Mouse (Mus musculus): ENCODE measurements around the gene Cdkn1b. TPM values are rescaled to one million over a fixed set of nuclear protein-coding genes. Genes with fewer than 3 reads are reported as not detected.

Gene Cdkn1b
- polyA plus RNA-seq, 1 experiment from 2014 or later, result 18.4 TPM

DNA sequence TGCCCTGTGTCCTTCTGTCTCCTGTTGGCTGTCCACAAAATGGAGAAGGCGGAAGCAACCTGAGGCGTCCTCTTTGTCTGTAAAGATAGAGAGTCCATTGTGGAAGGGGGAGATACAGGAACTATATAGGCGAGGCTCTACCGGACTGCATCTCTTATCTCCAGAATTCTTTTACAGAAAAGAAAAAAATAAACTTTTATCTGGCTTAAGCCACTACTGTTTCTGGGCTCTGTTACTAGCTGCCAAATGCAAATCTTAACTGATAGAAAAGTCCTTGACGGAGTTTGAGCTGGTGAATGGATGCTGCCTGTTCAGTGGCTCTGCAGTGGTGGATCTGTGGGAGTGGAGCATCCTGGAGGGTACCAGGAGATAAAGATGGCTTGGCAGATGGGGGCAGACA is 31.2 kb downstream of the Cdkn1b start:
- Histone ChIP-seq H3K36me3 (peaks cover 11% of the 10 kb centered on the region; the same call in 1 of the 2 replicates), H3K9ac (no peak overlapping the region), H3K4me1 (replicated peaks) (peaks cover 6% of the 10 kb centered on the region), H3K4me2 (no peak overlapping the region), H3K4me3 (no peak overlapping the region), H3K9me3 (replicated peaks) (no peaks in the 10 kb centered on the region), H3K27me3 (no peaks in the 10 kb centered on the region), H3K27ac (no peak overlapping the region)
- WGBS, result 44% methylated on average over 5 of the region's 5 CpGs
- no peak for ATAC-seq (replicated peaks; ENCODE audit: insufficient number of reproducible peaks, insufficient read depth, low FRiP score, low read depth)

DNA sequence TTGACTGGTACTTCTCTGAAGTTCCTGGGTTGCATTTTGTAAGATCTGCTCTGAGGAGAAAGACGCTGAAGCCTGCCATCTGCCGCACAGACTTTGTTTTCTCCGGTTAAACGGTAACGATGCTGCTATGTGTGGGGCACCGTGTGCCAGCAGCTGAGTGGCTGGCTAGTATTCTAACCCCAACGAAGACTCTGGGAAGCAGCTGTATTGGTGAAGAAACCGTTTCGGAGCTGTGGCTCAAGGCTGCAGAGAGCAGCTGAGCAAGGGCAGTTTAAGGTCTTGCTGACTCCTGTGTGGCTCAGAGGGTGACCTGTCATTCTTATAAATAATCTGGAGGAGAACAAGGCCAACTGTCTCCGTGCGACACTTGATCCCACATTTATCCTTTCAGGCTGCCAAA is 33.8 kb downstream of the Cdkn1b start:
- H3K27ac ChIP-seq, result no peak overlapping the region
- no peak for ATAC-seq (replicated peaks; ENCODE audit: insufficient number of reproducible peaks, insufficient read depth, low FRiP score, low read depth)
- WGBS, result 67% methylated on average over 11 of the region's 11 CpGs
- H3K4me1 ChIP-seq (replicated peaks), result no peaks in the 10 kb centered on the region
- no peak overlapping the region for H3K4me2 ChIP-seq
- peaks cover 11% of the 10 kb centered on the region; the same call in 1 of the 2 replicates for H3K36me3 ChIP-seq
- no peaks in the 10 kb centered on the region for H3K27me3 ChIP-seq
- H3K9me3 ChIP-seq (replicated peaks), result no peaks in the 10 kb centered on the region
- H3K4me3 ChIP-seq, result no peak overlapping the region
- no peak overlapping the region for H3K9ac ChIP-seq

DNA sequence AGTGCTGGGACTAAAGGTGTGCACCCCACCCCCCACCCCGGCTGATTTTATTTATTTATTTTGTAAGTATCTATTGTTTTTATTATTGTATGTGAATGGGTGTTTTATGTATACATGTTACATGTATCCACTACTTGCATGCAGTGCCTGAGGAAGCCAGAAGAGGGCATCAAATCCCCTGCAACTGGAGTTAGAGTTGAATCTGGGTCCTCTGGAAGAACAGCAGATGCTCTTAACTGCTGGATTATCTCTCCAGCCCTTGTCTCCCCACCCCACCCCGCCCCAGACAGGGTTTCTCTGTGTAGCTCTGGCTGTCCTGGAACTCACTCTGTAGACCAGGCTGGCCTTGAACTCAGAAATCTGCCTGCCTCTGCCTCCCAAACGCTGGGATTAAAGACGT is 36.2 kb downstream of the Cdkn1b start:
- Histone ChIP-seq H3K36me3 (peaks cover 7% of the 10 kb centered on the region; the same call in 1 of the 2 replicates), H3K4me3 (no peak overlapping the region)

GRCm38 (mm10) chr6:134961286-134961685 is 41.1 kb downstream of the Cdkn1b start:
- Histone ChIP-seq H3K27ac (no peak overlapping the region), H3K36me3 (no peaks in the 10 kb centered on the region), H3K9me3 (replicated peaks) (no peaks in the 10 kb centered on the region), H3K9ac (no peak overlapping the region), H3K27me3 (no peaks in the 10 kb centered on the region), H3K4me1 (replicated peaks) (no peaks in the 10 kb centered on the region), H3K4me3 (no peak overlapping the region), H3K4me2 (no peak overlapping the region)
- 67% methylated on average over 5 of the region's 5 CpGs for WGBS
- no peak for ATAC-seq (replicated peaks; ENCODE audit: insufficient number of reproducible peaks, insufficient read depth, low FRiP score, low read depth)

More for the DNA sequence above, 36.2 kb downstream of the Cdkn1b start:
- H3K9me3 ChIP-seq (replicated peaks), result no peaks in the 10 kb centered on the region
- no peak overlapping the region for H3K9ac ChIP-seq
- H3K4me1 ChIP-seq (replicated peaks), result no peaks in the 10 kb centered on the region
- ATAC-seq (replicated peaks; ENCODE audit: insufficient number of reproducible peaks, insufficient read depth, low FRiP score, low read depth), result no peak
- H3K27ac ChIP-seq, result no peak overlapping the region
- no peaks in the 10 kb centered on the region for H3K27me3 ChIP-seq
- H3K4me2 ChIP-seq, result no peak overlapping the region
- 89% methylated on average over 4 of the region's 4 CpGs for WGBS

- no peak overlapping the region for H3K27ac ChIP-seq
- ATAC-seq (replicated peaks; ENCODE audit: insufficient number of reproducible peaks, insufficient read depth, low FRiP score, low read depth), result no peak
- H3K4me3 ChIP-seq, result no peak overlapping the region
- H3K27me3 ChIP-seq, result no peaks in the 10 kb centered on the region
- H3K36me3 ChIP-seq, result no peaks in the 10 kb centered on the region
- no peaks in the 10 kb centered on the region for H3K9me3 ChIP-seq (replicated peaks)
- H3K4me2 ChIP-seq, result no peak overlapping the region
- WGBS, result 61% methylated on average over 9 of the region's 9 CpGs
- H3K9ac ChIP-seq, result no peak overlapping the region
- no peaks in the 10 kb centered on the region for H3K4me1 ChIP-seq (replicated peaks)
Measured at GRCm38 (mm10) chr6:134961858-134962517, 41.8 kb downstream of the Cdkn1b start.

DNA sequence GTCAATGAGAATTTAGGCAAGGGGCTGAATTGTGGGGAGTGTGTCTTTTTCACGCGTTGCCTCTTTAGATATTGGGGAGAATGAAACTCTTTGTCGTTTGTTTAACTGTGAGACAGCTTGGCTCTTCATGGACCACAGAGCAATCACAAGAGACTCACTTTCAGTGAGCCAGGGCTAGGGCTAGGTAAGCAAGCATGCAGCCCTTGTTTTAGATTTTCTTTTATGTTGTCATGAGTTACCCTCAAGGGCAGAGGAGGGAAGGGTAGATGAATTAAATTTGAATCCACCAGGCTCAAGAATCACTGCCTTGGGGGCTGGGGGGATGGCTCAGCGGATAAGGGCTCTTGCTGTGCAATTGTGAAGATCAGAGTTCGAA is 42.3 kb downstream of the Cdkn1b start:
- Histone ChIP-seq H3K9me3 (replicated peaks) (no peaks in the 10 kb centered on the region), H3K4me1 (replicated peaks) (no peaks in the 10 kb centered on the region), H3K36me3 (no peaks in the 10 kb centered on the region), H3K9ac (no peak overlapping the region), H3K27me3 (no peaks in the 10 kb centered on the region), H3K4me2 (no peak overlapping the region), H3K4me3 (no peak overlapping the region), H3K27ac (no peak overlapping the region)
- 79% methylated on average over 5 of the region's 5 CpGs for WGBS
- ATAC-seq (replicated peaks; ENCODE audit: insufficient number of reproducible peaks, insufficient read depth, low FRiP score, low read depth), result no peak

DNA sequence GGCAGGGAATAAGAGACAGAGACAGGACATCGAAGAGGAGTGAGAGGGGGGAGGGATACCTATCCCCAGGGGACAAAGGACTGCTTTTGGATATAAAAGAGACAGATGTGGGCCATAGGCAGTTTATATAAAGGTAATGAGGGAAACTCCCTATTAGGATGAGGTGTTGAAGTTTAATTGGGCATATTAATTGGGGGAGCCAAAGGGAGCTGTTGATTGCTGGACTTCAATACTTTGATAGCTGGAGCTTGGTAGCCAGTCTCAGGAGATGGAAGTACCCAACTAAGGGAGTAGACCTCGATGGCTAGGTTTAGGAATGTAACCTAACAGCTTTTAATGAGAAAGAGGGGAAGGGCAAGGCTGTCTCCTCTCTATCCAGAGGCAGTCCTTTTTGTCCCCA is 43.7 kb downstream of the Cdkn1b start:
- no peak overlapping the region for H3K27ac ChIP-seq
- ATAC-seq (replicated peaks; ENCODE audit: insufficient number of reproducible peaks, insufficient read depth, low FRiP score, low read depth), result no peak
- no peaks in the 10 kb centered on the region for H3K4me1 ChIP-seq (replicated peaks)
- H3K27me3 ChIP-seq, result no peaks in the 10 kb centered on the region
- H3K4me3 ChIP-seq, result no peak overlapping the region
- WGBS, result 74% methylated on average over 2 of the region's 2 CpGs
- no peaks in the 10 kb centered on the region for H3K9me3 ChIP-seq (replicated peaks)
- H3K9ac ChIP-seq, result no peak overlapping the region
- no peak overlapping the region for H3K4me2 ChIP-seq
- H3K36me3 ChIP-seq, result no peaks in the 10 kb centered on the region

DNA sequence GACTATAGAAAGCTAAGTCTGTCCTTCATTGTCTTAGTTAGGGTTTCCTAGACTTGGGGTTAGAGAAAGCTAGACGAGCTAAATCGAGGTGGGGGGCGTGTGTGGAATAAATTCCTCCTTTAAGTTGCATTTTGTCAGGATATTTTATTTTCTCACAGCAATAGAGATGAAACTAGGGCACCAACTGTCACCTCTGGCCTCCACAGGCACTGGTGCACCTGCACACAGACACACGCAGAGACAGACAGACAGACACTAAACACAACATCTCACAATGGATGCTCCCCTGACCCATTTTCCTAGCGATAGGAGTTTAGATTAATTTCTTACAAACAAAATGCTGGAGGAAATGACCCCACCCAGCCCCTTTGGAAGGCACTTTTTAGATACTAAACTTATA is 46.5 kb downstream of the Cdkn1b start:
- no peaks in the 10 kb centered on the region for H3K4me1 ChIP-seq (replicated peaks)
- H3K4me2 ChIP-seq, result no peak overlapping the region
- H3K27me3 ChIP-seq, result no peaks in the 10 kb centered on the region
- no peak overlapping the region for H3K4me3 ChIP-seq
- no peak for ATAC-seq (replicated peaks; ENCODE audit: insufficient number of reproducible peaks, insufficient read depth, low FRiP score, low read depth)
- no peaks in the 10 kb centered on the region for H3K36me3 ChIP-seq
- H3K9ac ChIP-seq, result no peak overlapping the region
- WGBS, result 81% methylated on average over 5 of the region's 5 CpGs
- H3K9me3 ChIP-seq (replicated peaks), result no peaks in the 10 kb centered on the region
- no peak overlapping the region for H3K27ac ChIP-seq

- Histone ChIP-seq H3K4me3 (no peak overlapping the region), H3K9ac (no peak overlapping the region), H3K9me3 (replicated peaks) (no peaks in the 10 kb centered on the region), H3K4me1 (replicated peaks) (no peaks in the 10 kb centered on the region), H3K36me3 (no peaks in the 10 kb centered on the region), H3K4me2 (no peak overlapping the region), H3K27me3 (no peaks in the 10 kb centered on the region), H3K27ac (no peak overlapping the region)
- ATAC-seq (replicated peaks; ENCODE audit: insufficient number of reproducible peaks, insufficient read depth, low FRiP score, low read depth), result no peak
- WGBS, result 31% methylated on average over 1 of the region's 1 CpGs
Measured at GRCm38 (mm10) chr6:134968326-134968725, 48.1 kb downstream of the Cdkn1b start.

DNA sequence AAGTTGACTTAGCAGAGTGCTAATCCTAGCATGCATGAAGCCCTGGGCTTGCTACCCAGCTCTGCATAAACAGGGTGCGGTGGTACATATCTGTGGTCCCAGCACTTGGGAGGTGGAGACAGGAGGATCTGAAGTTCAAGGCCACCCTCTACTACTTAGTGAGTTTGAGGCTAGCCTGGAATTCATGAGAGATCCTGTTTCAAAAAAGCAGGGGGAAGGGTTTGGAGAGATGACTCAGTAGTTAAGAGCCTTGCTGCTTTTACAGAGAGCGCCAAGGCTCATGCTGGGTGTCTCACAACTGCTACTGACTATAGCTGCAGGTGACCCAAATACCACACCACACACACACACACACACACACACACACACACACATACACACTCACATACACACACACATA is 49.3 kb downstream of the Cdkn1b start:
- 93% methylated on average over 2 of the region's 2 CpGs for WGBS
- Histone ChIP-seq H3K9ac (no peak overlapping the region), H3K36me3 (no peaks in the 10 kb centered on the region), H3K4me1 (replicated peaks) (no peaks in the 10 kb centered on the region), H3K4me3 (no peak overlapping the region), H3K27ac (no peak overlapping the region), H3K9me3 (replicated peaks) (no peaks in the 10 kb centered on the region), H3K4me2 (no peak overlapping the region), H3K27me3 (no peaks in the 10 kb centered on the region)
- ATAC-seq (replicated peaks; ENCODE audit: insufficient number of reproducible peaks, insufficient read depth, low FRiP score, low read depth), result no peak

- no peak overlapping the region for H3K27ac ChIP-seq
- H3K9me3 ChIP-seq (replicated peaks), result no peaks in the 10 kb centered on the region
- no peak overlapping the region for H3K9ac ChIP-seq
- WGBS, result 43% methylated on average over 4 of the region's 4 CpGs
- ATAC-seq (replicated peaks; ENCODE audit: insufficient number of reproducible peaks, insufficient read depth, low FRiP score, low read depth), result no peak
- H3K4me3 ChIP-seq, result no peak overlapping the region
- H3K36me3 ChIP-seq, result no peaks in the 10 kb centered on the region
- H3K27me3 ChIP-seq, result no peaks in the 10 kb centered on the region
- H3K4me1 ChIP-seq (replicated peaks), result peaks cover 12% of the 10 kb centered on the region; the same call in 1 of the 2 replicates
- no peak overlapping the region for H3K4me2 ChIP-seq
Measured at GRCm38 (mm10) chr6:134972096-134972495, 51.9 kb downstream of the Cdkn1b start.
